Mouse (Mus musculus): ENCODE measurements at regions not wholly inside any gene's neighbourhood (a gene's known extent, or its start where the extent isn't known, plus 50 kb on each side); places are given as distances from the start of the nearest gene placed in this dataset.

DNA sequence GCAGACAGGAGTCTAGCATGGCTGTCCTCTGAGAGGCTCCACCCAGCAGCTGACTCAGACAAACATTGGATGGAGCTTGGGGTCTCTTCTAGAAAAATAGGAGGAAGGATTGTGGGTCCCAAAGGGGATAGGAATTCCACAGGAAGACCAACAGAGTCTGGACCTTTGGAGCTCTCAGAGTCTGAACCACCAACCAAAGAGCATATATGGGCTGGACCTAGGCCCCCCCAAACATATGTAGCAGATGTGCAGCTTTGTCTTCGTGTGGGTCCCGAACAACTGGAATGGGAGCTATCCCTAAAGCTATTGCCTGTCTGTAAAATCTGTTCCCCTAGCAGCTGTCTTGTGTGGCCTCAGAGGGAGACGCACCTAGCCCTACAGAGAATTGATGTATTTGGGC, 50.1 kb upstream of the Cpm start:
- H3K36me3 ChIP-seq: no peaks in the 10 kb centered on the region

DNA sequence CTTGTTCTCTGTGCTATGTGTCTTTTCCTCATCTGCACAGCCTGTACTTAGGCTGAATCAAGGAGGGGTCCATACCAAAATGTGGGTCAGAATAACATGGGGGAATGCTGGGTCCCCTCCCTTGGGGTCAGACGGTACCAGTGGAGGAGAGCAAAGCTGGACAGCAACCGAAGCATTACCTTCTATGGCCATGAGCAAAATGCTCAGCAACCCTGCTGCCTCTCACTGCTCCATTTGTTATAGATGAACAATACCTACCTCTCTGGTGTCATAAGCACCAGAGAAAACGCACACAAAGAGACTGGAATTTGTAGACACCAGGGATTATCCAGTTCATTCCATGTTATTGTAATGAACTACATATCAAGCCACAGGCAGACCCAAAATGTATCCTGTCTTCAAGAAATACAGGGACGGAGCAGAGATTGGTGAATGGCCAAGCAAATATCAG, 50.6 kb upstream of the Cpm start:
- WGBS: 84% methylated on average over 4 of the region's 4 CpGs
- no peaks in the 10 kb centered on the region for H3K9me3 ChIP-seq (replicated peaks)
- no peak overlapping the region for H3K4me3 ChIP-seq
- H3K27me3 ChIP-seq: no peaks in the 10 kb centered on the region; the same call in 1 of the 2 replicates
- no peaks in the 10 kb centered on the region for H3K36me3 ChIP-seq
- no peak overlapping the region for H3K9ac ChIP-seq
- no peak for ATAC-seq (ENCODE audit: low FRiP score)
- H3K4me1 ChIP-seq: peaks cover 2% of the 10 kb centered on the region; the same call in 1 of the 2 replicates
- no peak overlapping the region for H3K27ac ChIP-seq
- no peak overlapping the region for H3K4me2 ChIP-seq (replicated peaks)

More for the DNA sequence above, 50.1 kb upstream of the Cpm start:
- Histone ChIP-seq H3K4me1 (peaks cover 2% of the 10 kb centered on the region; the same call in 1 of the 2 replicates), H3K9me3 (replicated peaks) (no peaks in the 10 kb centered on the region), H3K9ac (no peak overlapping the region), H3K4me3 (no peak overlapping the region), H3K27me3 (no peaks in the 10 kb centered on the region; the same call in 1 of the 2 replicates), H3K27ac (no peak overlapping the region), H3K4me2 (replicated peaks) (no peak overlapping the region)
- no peak for ATAC-seq (ENCODE audit: low FRiP score)
- 87% methylated on average over 3 of the region's 3 CpGs for WGBS

DNA sequence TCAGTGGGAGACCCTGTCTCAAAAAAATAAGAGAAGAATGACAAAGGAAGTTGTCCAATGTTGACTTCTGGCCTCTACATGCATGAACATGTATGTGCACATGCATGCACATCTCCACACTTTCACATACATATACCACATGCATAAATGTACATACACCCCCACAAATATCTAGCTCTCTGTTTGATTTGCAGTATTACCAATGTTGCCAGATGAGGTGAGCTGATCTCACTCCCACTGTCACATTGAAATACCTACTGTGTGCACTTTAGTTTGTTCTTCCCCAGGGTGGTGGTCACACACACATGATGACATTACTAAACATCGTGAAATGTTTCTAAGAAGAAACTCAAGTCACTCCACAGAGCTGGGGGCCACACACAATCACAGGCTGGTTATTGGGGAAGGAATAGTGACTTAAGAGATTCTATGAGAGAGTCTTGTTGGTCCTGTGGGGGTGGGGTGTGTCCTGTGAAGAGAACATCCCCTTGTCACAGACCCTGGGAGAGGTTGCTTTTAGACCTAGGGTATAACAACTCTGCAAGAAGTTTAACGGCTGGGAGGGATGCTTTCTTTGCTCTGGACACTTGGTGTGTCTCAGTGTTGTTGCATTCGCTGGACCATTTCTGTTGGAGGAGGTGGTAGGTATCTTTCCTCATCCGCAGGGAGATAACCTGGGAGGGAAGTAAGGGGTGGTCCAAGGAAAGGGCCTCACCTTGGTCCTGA, 51.2 kb upstream of the Cpm start:
- no peak overlapping the region for H3K4me3 ChIP-seq
- peaks cover under 1% of the 10 kb centered on the region; the same call in 1 of the 2 replicates for H3K27me3 ChIP-seq
- ATAC-seq (ENCODE audit: low FRiP score): no peak
- H3K9me3 ChIP-seq (replicated peaks): no peaks in the 10 kb centered on the region
- H3K4me1 ChIP-seq: peaks cover 2% of the 10 kb centered on the region; the same call in 1 of the 2 replicates
- 93% methylated on average over 4 of the region's 4 CpGs for WGBS
- no peak overlapping the region for H3K4me2 ChIP-seq (replicated peaks)
- no peak overlapping the region for H3K9ac ChIP-seq
- H3K36me3 ChIP-seq: no peaks in the 10 kb centered on the region
- no peak overlapping the region for H3K27ac ChIP-seq

DNA sequence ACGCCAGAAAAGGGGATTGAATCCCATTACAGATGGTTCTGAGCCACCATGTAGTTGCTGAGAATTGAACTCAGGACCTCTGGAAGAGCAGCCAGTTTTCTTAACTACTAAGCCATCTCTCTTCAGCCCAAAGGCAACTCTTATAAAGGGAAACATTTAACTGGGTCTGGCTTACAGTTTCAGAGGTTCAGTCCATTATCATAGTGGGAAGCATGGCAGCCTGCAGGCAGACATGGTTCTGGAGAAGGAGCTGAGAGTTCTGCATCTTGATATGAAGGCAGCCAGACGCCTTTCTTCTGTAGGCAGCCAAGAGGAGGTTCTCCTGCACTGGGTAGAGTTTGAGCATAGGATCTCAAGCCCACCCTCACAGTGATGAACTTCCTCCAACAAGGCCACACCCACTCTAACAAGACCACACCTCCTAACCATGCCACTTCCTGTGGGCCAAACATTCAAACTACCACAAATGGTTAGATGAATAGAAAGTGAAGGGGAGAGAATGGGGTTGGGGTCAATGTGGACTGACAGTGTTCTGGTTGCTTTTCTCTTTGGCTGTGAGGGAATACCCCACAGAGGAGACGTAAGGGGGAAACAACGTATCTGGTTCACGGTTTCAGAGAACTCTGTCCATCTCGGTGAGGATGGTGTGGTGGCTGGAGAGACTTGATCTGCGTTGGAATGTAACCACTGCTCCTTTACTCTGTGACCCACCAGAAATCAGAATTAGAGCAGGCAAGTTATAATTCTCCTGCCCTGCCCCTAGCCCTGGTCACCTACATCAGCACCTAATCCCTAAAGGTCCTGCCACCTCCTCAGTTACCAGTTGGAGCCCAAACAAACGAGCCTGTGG, 52.2 kb upstream of the Cpm start:
- Histone ChIP-seq H3K9me3 (replicated peaks) (no peaks in the 10 kb centered on the region), H3K4me3 (no peak overlapping the region), H3K9ac (no peak overlapping the region), H3K4me2 (replicated peaks) (no peak overlapping the region), H3K4me1 (peaks cover 8% of the 10 kb centered on the region; the same call in 1 of the 2 replicates), H3K27ac (no peak overlapping the region), H3K27me3 (peaks cover 10% of the 10 kb centered on the region), H3K36me3 (no peaks in the 10 kb centered on the region)
- ATAC-seq (ENCODE audit: low FRiP score): no peak
- 93% methylated on average over 8 of the region's 8 CpGs for WGBS

DNA sequence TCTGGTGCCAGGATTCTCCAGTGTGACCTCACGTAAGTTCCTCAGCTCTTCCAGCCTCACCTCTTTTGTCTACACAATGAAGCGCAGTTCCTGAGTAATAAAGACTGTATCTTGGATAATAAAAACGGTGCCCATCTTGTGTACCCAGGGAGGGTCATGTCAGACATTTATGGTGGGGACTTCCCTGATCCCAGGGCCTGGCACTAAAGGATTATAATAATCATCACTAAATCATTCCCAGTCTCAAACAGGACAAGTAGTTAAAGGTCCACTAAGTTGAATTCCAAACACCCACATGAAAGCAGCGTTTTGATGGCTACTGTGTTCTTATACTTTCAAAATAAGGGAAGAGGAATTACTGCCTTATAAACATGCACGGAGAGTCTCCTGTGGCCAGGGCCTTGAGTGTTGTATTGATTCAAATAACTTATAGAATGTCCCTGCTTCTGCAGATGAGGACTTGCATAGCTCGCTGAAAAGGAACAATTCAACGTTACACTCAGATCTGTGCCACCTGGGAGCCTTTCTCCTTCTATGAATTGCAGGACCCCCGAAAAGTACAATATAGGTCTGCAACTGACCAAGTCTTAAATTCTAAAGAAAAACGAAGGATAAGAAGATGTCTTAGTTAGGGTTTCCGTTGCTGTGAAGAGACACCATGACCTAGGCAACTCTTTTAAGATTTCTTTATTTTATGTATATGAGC, 53.0 kb upstream of the Cpm start:
- H3K4me3 ChIP-seq: no peak overlapping the region
- H3K4me2 ChIP-seq (replicated peaks): no peak overlapping the region
- 88% methylated on average over 10 of the region's 10 CpGs for WGBS
- no peak for ATAC-seq (ENCODE audit: low FRiP score)
- peaks cover 16% of the 10 kb centered on the region for H3K4me1 ChIP-seq
- peaks cover 14% of the 10 kb centered on the region for H3K27me3 ChIP-seq
- H3K9me3 ChIP-seq (replicated peaks): no peaks in the 10 kb centered on the region
- no peak overlapping the region for H3K27ac ChIP-seq
- H3K9ac ChIP-seq: no peak overlapping the region
- H3K36me3 ChIP-seq: no peaks in the 10 kb centered on the region

DNA sequence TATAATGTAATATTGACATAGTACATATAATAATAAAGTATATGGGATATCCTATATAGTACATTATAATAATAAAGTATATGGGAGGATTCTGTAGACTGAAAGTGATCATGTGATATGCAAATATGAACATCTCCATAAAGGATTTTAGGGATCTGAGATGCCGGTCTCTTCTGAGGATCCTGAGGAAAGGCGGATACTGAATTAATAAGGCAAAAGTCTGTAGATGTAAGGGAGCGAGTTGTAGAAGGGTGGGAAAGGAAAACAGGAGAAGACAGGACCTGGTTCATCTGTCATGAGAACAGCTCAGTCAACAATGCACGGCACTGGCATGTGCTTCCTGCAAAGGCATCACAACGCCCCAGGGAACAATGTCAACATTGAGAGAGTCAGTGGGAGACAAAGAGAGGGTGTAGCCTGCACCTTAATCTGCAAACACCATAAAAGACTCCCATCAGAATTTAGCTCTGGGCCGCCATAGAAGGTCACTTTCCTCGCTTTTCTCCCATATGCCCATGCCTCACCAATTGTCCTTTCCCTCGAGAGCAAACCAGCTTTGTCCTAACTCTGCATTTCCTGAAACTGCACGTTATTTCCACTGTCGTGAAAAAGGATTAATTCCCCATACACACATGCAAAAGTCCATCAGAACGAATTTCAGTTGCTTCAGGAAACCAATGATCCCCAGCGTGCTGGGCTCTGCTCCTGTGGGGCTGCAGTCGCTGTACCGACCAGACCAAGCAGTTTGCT, 53.7 kb upstream of the Cpm start:
- Histone ChIP-seq H3K4me1 (peaks cover 23% of the 10 kb centered on the region), H3K27me3 (peaks cover 14% of the 10 kb centered on the region), H3K4me2 (replicated peaks) (no peak overlapping the region), H3K36me3 (no peaks in the 10 kb centered on the region), H3K4me3 (no peak overlapping the region), H3K9ac (no peak overlapping the region), H3K27ac (no peak overlapping the region), H3K9me3 (replicated peaks) (no peaks in the 10 kb centered on the region)
- ATAC-seq (ENCODE audit: low FRiP score): no peak
- WGBS: 54% methylated on average over 14 of the region's 14 CpGs

DNA sequence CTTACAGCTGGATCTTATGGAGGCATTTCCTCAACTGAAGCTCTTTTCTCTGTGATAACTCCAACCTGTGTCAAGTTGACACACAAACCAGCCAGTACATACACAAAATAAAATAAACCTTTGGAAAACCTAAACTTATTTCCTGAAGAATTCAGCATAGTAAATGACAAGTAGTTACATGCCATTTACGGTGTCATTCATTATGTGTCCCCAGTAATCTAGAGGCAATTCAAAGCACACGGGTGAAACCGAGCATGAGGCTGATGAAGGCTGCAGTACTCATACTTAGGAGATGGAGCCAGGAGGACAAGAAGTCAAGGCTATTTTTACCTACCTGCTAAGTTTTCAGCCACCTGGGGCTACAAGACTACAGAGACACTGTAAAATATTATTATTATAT, 54.4 kb upstream of the Cpm start:
- ATAC-seq (ENCODE audit: low FRiP score): no peak
- Histone ChIP-seq H3K9me3 (replicated peaks) (no peaks in the 10 kb centered on the region), H3K27me3 (peaks cover 14% of the 10 kb centered on the region), H3K9ac (no peak overlapping the region), H3K4me3 (no peak overlapping the region), H3K27ac (no peak overlapping the region), H3K36me3 (no peaks in the 10 kb centered on the region), H3K4me1 (peaks cover 23% of the 10 kb centered on the region), H3K4me2 (replicated peaks) (no peak overlapping the region)
- WGBS: 90% methylated on average over 3 of the region's 3 CpGs

DNA sequence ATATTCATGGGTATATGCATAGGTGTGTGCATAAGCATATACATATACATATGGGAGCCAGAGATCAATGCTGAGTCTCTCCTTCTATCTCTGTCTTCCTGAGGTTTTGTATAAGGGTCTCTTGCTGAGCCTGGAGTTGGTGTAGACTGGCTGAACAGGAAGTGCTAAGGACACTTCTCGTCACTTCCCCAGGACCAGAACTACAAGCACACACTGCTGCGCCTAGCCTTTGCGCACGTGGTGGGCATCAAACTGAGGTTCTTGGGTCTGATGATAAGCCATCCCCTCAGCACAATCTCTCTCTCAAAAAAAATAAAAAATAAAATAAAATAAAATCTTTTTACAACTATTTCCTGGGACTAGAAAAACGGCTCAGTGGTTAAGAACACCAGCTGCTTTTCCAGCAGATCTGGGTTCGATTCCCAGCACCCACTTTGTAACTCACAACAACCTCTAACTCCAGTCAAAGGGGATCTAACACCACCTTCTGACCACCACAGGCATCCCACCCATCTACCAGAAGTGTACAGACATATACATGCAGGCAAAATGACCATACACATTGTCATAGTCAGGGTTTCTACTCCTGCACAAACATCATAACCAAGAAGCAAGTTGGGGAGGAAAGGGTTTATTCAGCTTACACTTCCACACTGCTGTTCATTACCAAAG, 55.1 kb upstream of the Cpm start:
- Histone ChIP-seq H3K9me3 (replicated peaks) (no peaks in the 10 kb centered on the region), H3K4me1 (peaks cover 23% of the 10 kb centered on the region), H3K27ac (no peak overlapping the region), H3K9ac (no peak overlapping the region), H3K27me3 (peaks cover 14% of the 10 kb centered on the region), H3K4me3 (no peak overlapping the region), H3K36me3 (no peaks in the 10 kb centered on the region), H3K4me2 (replicated peaks) (no peak overlapping the region)
- WGBS: 95% methylated on average over 6 of the region's 6 CpGs
- no peak for ATAC-seq (ENCODE audit: low FRiP score)

DNA sequence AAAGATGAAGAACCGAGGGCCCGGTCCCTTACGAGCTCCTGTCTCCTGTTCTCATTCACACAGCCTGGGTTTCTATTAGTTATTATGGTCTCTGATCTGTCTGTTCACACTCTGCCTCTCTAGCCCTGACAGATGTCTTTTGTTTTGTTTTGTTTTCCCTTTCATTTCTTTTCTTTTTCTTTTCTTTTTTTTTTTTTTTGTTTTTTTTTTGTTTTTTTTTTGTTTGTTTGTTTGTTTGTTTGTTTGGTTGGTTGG, 55.8 kb upstream of the Cpm start:
- 86% methylated on average over 3 of the region's 3 CpGs for WGBS
- Histone ChIP-seq H3K4me2 (replicated peaks) (no peak overlapping the region), H3K36me3 (no peaks in the 10 kb centered on the region), H3K4me1 (peaks cover 23% of the 10 kb centered on the region), H3K4me3 (no peak overlapping the region), H3K27ac (no peak overlapping the region), H3K9me3 (replicated peaks) (no peaks in the 10 kb centered on the region), H3K27me3 (peaks cover 14% of the 10 kb centered on the region), H3K9ac (no peak overlapping the region)
- ATAC-seq (ENCODE audit: low FRiP score): no peak

DNA sequence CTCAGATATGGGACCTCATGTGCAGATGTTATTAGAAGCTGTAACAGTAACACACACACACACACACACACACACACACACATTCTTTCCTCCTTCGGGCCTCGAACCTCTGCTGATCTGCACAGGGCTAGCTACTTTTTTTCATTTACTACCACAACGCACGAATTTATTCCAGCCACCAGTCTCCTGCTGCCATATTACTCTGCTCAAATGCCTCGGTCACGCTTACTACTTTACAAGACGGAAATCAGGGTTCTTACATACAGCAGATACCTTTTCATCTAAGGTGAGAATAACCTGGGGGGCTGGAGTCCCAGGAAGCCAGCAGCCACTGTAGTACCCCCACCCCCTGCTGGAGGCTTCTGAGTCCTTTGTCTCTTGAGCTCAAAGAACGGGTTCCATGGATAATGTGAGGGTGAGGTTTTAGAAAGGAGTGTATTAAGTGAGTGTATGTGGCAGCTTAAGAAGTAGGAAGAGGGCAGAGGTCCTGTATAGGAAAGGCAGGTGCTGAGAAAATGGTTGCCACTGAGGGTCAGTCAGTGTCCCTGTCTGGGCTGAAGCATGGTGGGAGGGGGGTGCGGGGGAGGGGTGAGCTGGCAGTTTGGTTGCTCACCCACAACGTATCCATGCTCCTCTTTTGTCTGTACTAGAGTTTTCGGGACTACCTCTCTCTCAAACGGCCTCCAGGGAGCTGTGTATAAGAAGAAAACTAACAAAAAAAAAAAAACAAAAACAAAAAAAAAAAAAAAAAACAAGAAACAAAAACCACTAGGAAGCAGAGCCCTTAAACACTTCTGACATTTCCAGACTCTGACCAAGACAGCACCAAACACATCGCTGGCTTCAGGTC, 56.3 kb upstream of the Cpm start:
- 45% methylated on average over 13 of the region's 13 CpGs for WGBS
- no peak for ATAC-seq (ENCODE audit: low FRiP score)
- H3K9ac ChIP-seq: no peak overlapping the region
- H3K9me3 ChIP-seq (replicated peaks): no peaks in the 10 kb centered on the region
- no peak overlapping the region for H3K27ac ChIP-seq
- no peak overlapping the region for H3K4me3 ChIP-seq
- H3K36me3 ChIP-seq: no peaks in the 10 kb centered on the region
- H3K4me1 ChIP-seq: peaks cover 23% of the 10 kb centered on the region
- peaks cover 14% of the 10 kb centered on the region for H3K27me3 ChIP-seq
- H3K4me2 ChIP-seq (replicated peaks): no peak overlapping the region

All from hindbrain, embryonic 12.5 days (tissue).